Mouse (Mus musculus) Patski (cell line): ENCODE data around the gene Nrg4. TPM values are rescaled to one million over a fixed set of nuclear protein-coding genes. Genes with fewer than 3 reads are reported as not detected.

Experiments used
- ATAC-seq: fragments of 100-300 bp; one replicate; pipeline ENCODE4 v1.8.0; 2021
- CTCF ChIA-PET: fragments of 350-600 bp; sonication (Branson Sonifier 250); formaldehyde crosslinking; loops from one replicate; lab custom pipeline; 2022; ENCODE audit warnings: inconsistent platforms; lab: Charles Lee
- POLR2A ChIA-PET: fragments of 350-600 bp; sonication (Branson Sonifier 250); formaldehyde crosslinking; loops from one replicate; lab custom pipeline; 2022; ENCODE audit warnings: antibody characterized with exemption, inconsistent platforms; lab: Charles Lee
- DNase-seq: peaks from one replicate; pipeline ENCODE4 v3.0.0-alpha.2; 2011; ENCODE audit warnings: low read depth, low spot score
- H3K27me3 ChIP-seq: fragments of 371-371 bp; one replicate; pipeline ENCODE4 v1.5.1; 2021
- CTCF ChIP-seq: fragments of 100-300 bp; IDR thresholded peaks from one replicate; pipeline ENCODE4 v1.5.1; 2021
- in situ Hi-C: fragments of 300-500 bp; cut with MboI; formaldehyde crosslinking; loops from 3 replicates; pipeline ENCODE4 v1.11.1; 2018; ENCODE audit warnings: low pct_unique_long_range_greater_than_20kb, mixed read lengths
- polyA plus RNA-seq: library from polyadenylated mRNA; unstranded; gene quantifications from one replicate; pipeline ENCODE4 v1.2.3, GENCODE M21; 2021

Nrg4 gene
- polyA plus RNA-seq, 1 experiment from 2014 or later: 2.1 TPM

GRCm38 (mm10) chr9:55324085-55324484 is 2.6 kb downstream of the Nrg4 start:
- DNase-seq (no peak), ATAC-seq (no peak)
- ChIA-PET POLR2A (no interaction called here), CTCF (interaction anchor here (0.8 to 1.4 kb wide), 2 partner anchors 58 to 67 kb away, joined by 3 to 4 read pairs; no protein-coding TSS in a partner anchor)
- no peak for TF ChIP-seq CTCF
- peaks cover 37% of the 10 kb centered on the region for H3K27me3 ChIP-seq
- in situ Hi-C loops: no loop called here

- peaks cover 36% of the 10 kb centered on the region for H3K27me3 ChIP-seq
- ChIA-PET POLR2A (no interaction called here), CTCF (interaction anchor here (2.1 kb wide), 1 partner anchor 11 kb away, joined by 5 read pairs; no protein-coding TSS in a partner anchor)
- DNase-seq (no peak), ATAC-seq (no peak)
- in situ Hi-C loops: no loop called here
- no peak for TF ChIP-seq CTCF
Measured at GRCm38 (mm10) chr9:55322641-55323040, 4.0 kb downstream of the Nrg4 start.

GRCm38 (mm10) chr9:55313619-55314261 is 12.9 kb downstream of the Nrg4 start:
- ChIA-PET POLR2A (interaction anchor here (0.6 kb wide), 1 partner anchor 32 kb away, joined by 5 read pairs; no protein-coding TSS in a partner anchor), CTCF (no interaction called here)
- DNase-seq (no peak), ATAC-seq (no peak)
- H3K27me3 ChIP-seq: peaks cover 3% of the 10 kb centered on the region
- in situ Hi-C loops: loop anchor here (5.0 to 10.0 kb wide), 2 partner anchors 261 to 289 kb away; partner anchors contain the start of gene Chrna3
- TF ChIP-seq CTCF: no peak

- no peak for DNase-seq
- H3K27me3 ChIP-seq: no peaks in the 10 kb centered on the region
- in situ Hi-C loops: loop anchor here (5.0 to 10.0 kb wide), 2 partner anchors 259 to 287 kb away; partner anchors contain the start of gene Chrna3
- CTCF ChIA-PET: interaction anchor here (0.8 to 3.9 kb wide), 21 partner anchors 11 to 289 kb away, joined by 3 to 29 read pairs (median 4); no protein-coding TSS in a partner anchor
- peak; percentile 89 for TF ChIP-seq CTCF
- peak; percentile 74 for ATAC-seq
- POLR2A ChIA-PET: no interaction called here
Measured at GRCm38 (mm10) chr9:55311560-55311959, 15.1 kb downstream of the Nrg4 start.

- DNase-seq: no peak
- in situ Hi-C loops: loop anchor here (5.0 kb wide), 1 partner anchor 196 kb away; no protein-coding TSS in a partner anchor
- TF ChIP-seq CTCF: no peak
- ChIA-PET POLR2A (no interaction called here), CTCF (interaction anchor here (1.3 to 3.7 kb wide), 2 partner anchors 77 to 196 kb away, joined by 3 to 29 read pairs; no protein-coding TSS in a partner anchor)
- ATAC-seq: no peak
- H3K27me3 ChIP-seq: no peaks in the 10 kb centered on the region
Measured at GRCm38 (mm10) chr9:55308455-55308854, 18.2 kb downstream of the Nrg4 start.

- H3K27me3 ChIP-seq: no peaks in the 10 kb centered on the region
- ATAC-seq (no peak), DNase-seq (no peak)
- TF ChIP-seq CTCF: no peak
- CTCF ChIA-PET: interaction anchor here (0.7 to 1.4 kb wide), 2 partner anchors 9 to 22 kb away, joined by 3 to 4 read pairs; no protein-coding TSS in a partner anchor
- POLR2A ChIA-PET: no interaction called here
- in situ Hi-C loops: loop anchor here (5.0 kb wide), 1 partner anchor 195 kb away; no protein-coding TSS in a partner anchor
Measured at GRCm38 (mm10) chr9:55307557-55307956, 19.1 kb downstream of the Nrg4 start.

- no peaks in the 10 kb centered on the region for H3K27me3 ChIP-seq
- ATAC-seq (no peak), DNase-seq (no peak)
- CTCF ChIA-PET: interaction anchor here (0.7 to 1.4 kb wide), 2 partner anchors 9 to 22 kb away, joined by 3 to 4 read pairs; no protein-coding TSS in a partner anchor
- in situ Hi-C loops: loop anchor here (5.0 kb wide), 1 partner anchor 195 kb away; no protein-coding TSS in a partner anchor
- POLR2A ChIA-PET: no interaction called here
- no peak for TF ChIP-seq CTCF
Measured at GRCm38 (mm10) chr9:55307066-55307465, 19.6 kb downstream of the Nrg4 start.

GRCm38 (mm10) chr9:55296221-55296620 is 30.4 kb downstream of the Nrg4 start:
- peak; percentile 99 for DNase-seq
- peak; percentile 96 for ATAC-seq
- ChIA-PET POLR2A (no interaction called here), CTCF (interaction anchor here (0.9 kb wide), 1 partner anchor 59 kb away, joined by 3 read pairs; no protein-coding TSS in a partner anchor)
- H3K27me3 ChIP-seq: no peaks in the 10 kb centered on the region
- in situ Hi-C loops: loop anchor here (5.0 kb wide), 1 partner anchor 59 kb away; no protein-coding TSS in a partner anchor
- no peak for TF ChIP-seq CTCF

GRCm38 (mm10) chr9:55291966-55292365 is 34.7 kb downstream of the Nrg4 start:
- no peak for TF ChIP-seq CTCF
- no peak for DNase-seq
- no peak for ATAC-seq
- ChIA-PET CTCF (no interaction called here), POLR2A (no interaction called here)
- H3K27me3 ChIP-seq: no peaks in the 10 kb centered on the region
- in situ Hi-C loops: no loop called here

GRCm38 (mm10) chr9:55289475-55290198 is 37.0 kb downstream of the Nrg4 start:
- ATAC-seq (no peak), DNase-seq (no peak)
- POLR2A ChIA-PET: interaction anchor here (0.6 kb wide), 2 partner anchors 9 to 29 kb away, joined by 3 to 4 read pairs; no protein-coding TSS in a partner anchor
- TF ChIP-seq CTCF: no peak
- in situ Hi-C loops: no loop called here
- CTCF ChIA-PET: interaction anchor here (0.7 to 2.8 kb wide), 5 partner anchors 9 to 22 kb away, joined by 3 to 11 read pairs (median 4); no protein-coding TSS in a partner anchor
- no peaks in the 10 kb centered on the region for H3K27me3 ChIP-seq
